Mouse (Mus musculus): ENCODE measurements around the gene Ugt1a8. TPM values are rescaled to one million over a fixed set of nuclear protein-coding genes. Genes with fewer than 3 reads are reported as not detected.
"Not testable (repeated sequence)": the region's sequence is repeated elsewhere in the genome, so short reads cannot be mapped to it uniquely, and the experiment has no call there.

Ugt1a8 gene
- total and polyA plus RNA-seq, 3 experiments = not detected

- TF ChIP-seq GATA1 (IDR thresholded peaks at IDR 0.05; ENCODE audit: borderline replicate concordance, low read length) (no peak), POLR2AphosphoS5 (IDR thresholded peaks at IDR 0.05; ENCODE audit: insufficient replicate concordance, low read depth, low read length) (no peak), CTCF (IDR thresholded peaks at IDR 0.05; ENCODE audit: low read depth, low read length) (no peak), TAL1 (conservative IDR thresholded peaks at IDR 0.05; ENCODE audit: low read depth, low read length) (no peak), GATA2 (IDR thresholded peaks at IDR 0.05; ENCODE audit: borderline replicate concordance, low read depth, low read length) (no peak)
Measured at GRCm38 (mm10) chr1:88158430-88158829, 70.8 kb downstream of the Ugt1a8 start.

GRCm38 (mm10) chr1:88165711-88166110 lies 78.1 kb downstream of the Ugt1a8 start, which contains the start of gene Ugt1a5:
Ugt1a5 (plus strand) TSS chr1:88166012.
- TF ChIP-seq POLR2AphosphoS5 (IDR thresholded peaks at IDR 0.05; ENCODE audit: insufficient replicate concordance, low read depth, low read length) (no peak), GATA1 (IDR thresholded peaks at IDR 0.05; ENCODE audit: borderline replicate concordance, low read length) (no peak), GATA2 (IDR thresholded peaks at IDR 0.05; ENCODE audit: borderline replicate concordance, low read depth, low read length) (no peak), TAL1 (conservative IDR thresholded peaks at IDR 0.05; ENCODE audit: low read depth, low read length) (no peak), CTCF (IDR thresholded peaks at IDR 0.05; ENCODE audit: low read depth, low read length) (no peak)
- DNase-seq (ENCODE audit: low spot score) (no peak), ATAC-seq (ENCODE audit: extremely low read depth, insufficient number of reproducible peaks, low FRiP score, poor library complexity, severe bottlenecking) (no peak)
- Histone ChIP-seq H3K4me1 (ENCODE audit: insufficient read depth, low read depth, low read length) (no peaks in the 10 kb centered on the region), H3K36me3 (replicated peaks) (no peaks in the 10 kb centered on the region), H3K27me3 (ENCODE audit: insufficient read depth, low read length) (peaks cover 2% of the 10 kb centered on the region; the same call in 1 of the 2 replicates), H3K4me3 (ENCODE audit: low read depth, low read length) (no peak within 1 kb of the TSS), H3K9me3 (replicated peaks) (0 out of 2 replicates have a peak, but pooled peaks cover under 1% of the 10 kb centered on the region)

More at GRCm38 (mm10) chr1:88158430-88158829, 70.8 kb downstream of the Ugt1a8 start:
- Histone ChIP-seq H3K36me3 (replicated peaks) (no peaks in the 10 kb centered on the region), H3K9me3 (replicated peaks) (no peaks in the 10 kb centered on the region), H3K27me3 (ENCODE audit: insufficient read depth, low read length) (0 out of 2 replicates have a peak, but pooled peaks cover 2% of the 10 kb centered on the region), H3K4me1 (ENCODE audit: insufficient read depth, low read depth, low read length) (no peaks in the 10 kb centered on the region; the same call in 1 of the 2 replicates), H3K4me3 (ENCODE audit: low read depth, low read length) (no peak overlapping the region)
- ATAC-seq (ENCODE audit: extremely low read depth, insufficient number of reproducible peaks, low FRiP score, poor library complexity, severe bottlenecking) (peak; percentile 45; the same call in 1 of the 2 replicates), DNase-seq (ENCODE audit: low spot score) (no peak)

DNA sequence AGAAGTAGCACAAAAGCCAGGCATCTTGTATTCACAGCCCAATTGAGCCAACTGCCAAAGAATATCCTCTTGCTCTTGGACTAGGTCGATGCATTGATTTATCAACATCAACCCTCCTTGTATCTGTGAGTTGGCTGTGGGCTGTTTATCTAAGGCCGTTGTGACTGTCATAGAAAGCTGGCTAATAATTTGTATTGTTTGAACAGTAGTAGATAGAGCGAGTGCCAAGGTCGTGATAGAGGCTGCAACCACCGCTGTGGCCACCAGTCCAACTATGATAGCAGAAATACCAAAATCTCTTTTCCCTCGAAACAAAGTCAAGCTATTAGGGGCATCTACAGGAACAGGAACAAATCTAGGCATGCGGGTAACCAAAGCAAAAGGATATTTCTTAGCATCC lies 84.6 kb downstream of the Ugt1a8 start:
- H3K4me3 ChIP-seq (ENCODE audit: low read depth, low read length); DNase-seq (ENCODE audit: low spot score); H3K4me1 ChIP-seq (ENCODE audit: insufficient read depth, low read depth, low read length); H3K36me3 ChIP-seq (replicated peaks); H3K27me3 ChIP-seq (ENCODE audit: insufficient read depth, low read length); ATAC-seq (ENCODE audit: extremely low read depth, insufficient number of reproducible peaks, low FRiP score, poor library complexity, severe bottlenecking): not testable (repeated sequence)
- H3K9me3 ChIP-seq (replicated peaks) = peaks cover 23% of the 10 kb centered on the region

- H3K9me3 ChIP-seq (replicated peaks) = peaks cover 16% of the 10 kb centered on the region
- H3K4me3 ChIP-seq (ENCODE audit: low read depth, low read length) = no peak overlapping the region
- H3K27me3 ChIP-seq (ENCODE audit: insufficient read depth, low read length) = no peaks in the 10 kb centered on the region
- no peak for TF ChIP-seq CTCF (IDR thresholded peaks at IDR 0.05; ENCODE audit: low read depth, low read length)
- no peak for TF ChIP-seq POLR2AphosphoS5 (IDR thresholded peaks at IDR 0.05; ENCODE audit: insufficient replicate concordance, low read depth, low read length)
- TF ChIP-seq GATA1 (IDR thresholded peaks at IDR 0.05; ENCODE audit: borderline replicate concordance, low read length) = no peak
- TF ChIP-seq TAL1 (conservative IDR thresholded peaks at IDR 0.05; ENCODE audit: low read depth, low read length) = no peak
- no peak for TF ChIP-seq GATA2 (IDR thresholded peaks at IDR 0.05; ENCODE audit: borderline replicate concordance, low read depth, low read length)
- no peaks in the 10 kb centered on the region for H3K4me1 ChIP-seq (ENCODE audit: insufficient read depth, low read depth, low read length)
- ATAC-seq (ENCODE audit: extremely low read depth, insufficient number of reproducible peaks, low FRiP score, poor library complexity, severe bottlenecking) = no peak
- H3K36me3 ChIP-seq (replicated peaks) = no peaks in the 10 kb centered on the region
- DNase-seq (ENCODE audit: low spot score) = no peak
Measured at GRCm38 (mm10) chr1:88179657-88180056, 92.0 kb downstream of the Ugt1a8 start.

GRCm38 (mm10) chr1:88186325-88186935 lies 98.8 kb downstream of the Ugt1a8 start:
- Histone ChIP-seq H3K9me3 (replicated peaks) (no peaks in the 10 kb centered on the region), H3K36me3 (replicated peaks) (no peaks in the 10 kb centered on the region), H3K27me3 (ENCODE audit: insufficient read depth, low read length) (no peaks in the 10 kb centered on the region), H3K4me3 (ENCODE audit: low read depth, low read length) (no peak overlapping the region), H3K4me1 (ENCODE audit: insufficient read depth, low read depth, low read length) (no peaks in the 10 kb centered on the region)
- TF ChIP-seq CTCF (IDR thresholded peaks at IDR 0.05; ENCODE audit: low read depth, low read length) (no peak), GATA1 (IDR thresholded peaks at IDR 0.05; ENCODE audit: borderline replicate concordance, low read length) (no peak), POLR2AphosphoS5 (IDR thresholded peaks at IDR 0.05; ENCODE audit: insufficient replicate concordance, low read depth, low read length) (no peak), GATA2 (IDR thresholded peaks at IDR 0.05; ENCODE audit: borderline replicate concordance, low read depth, low read length) (no peak)
- DNase-seq (ENCODE audit: low spot score) (no peak), ATAC-seq (ENCODE audit: extremely low read depth, insufficient number of reproducible peaks, low FRiP score, poor library complexity, severe bottlenecking) (no peak)

GRCm38 (mm10) chr1:88192136-88192535 lies 104.5 kb downstream of the Ugt1a8 start:
- TF ChIP-seq POLR2AphosphoS5 (IDR thresholded peaks at IDR 0.05; ENCODE audit: insufficient replicate concordance, low read depth, low read length) (no peak), GATA1 (IDR thresholded peaks at IDR 0.05; ENCODE audit: borderline replicate concordance, low read length) (no peak), GATA2 (IDR thresholded peaks at IDR 0.05; ENCODE audit: borderline replicate concordance, low read depth, low read length) (no peak), CTCF (IDR thresholded peaks at IDR 0.05; ENCODE audit: low read depth, low read length) (no peak), TAL1 (conservative IDR thresholded peaks at IDR 0.05; ENCODE audit: low read depth, low read length) (no peak)
- ATAC-seq (ENCODE audit: extremely low read depth, insufficient number of reproducible peaks, low FRiP score, poor library complexity, severe bottlenecking) = no peak
- H3K4me3 ChIP-seq (ENCODE audit: low read depth, low read length) = no peak overlapping the region

More at GRCm38 (mm10) chr1:88192136-88192535, 104.5 kb downstream of the Ugt1a8 start:
- Histone ChIP-seq H3K36me3 (replicated peaks) (no peaks in the 10 kb centered on the region), H3K4me1 (ENCODE audit: insufficient read depth, low read depth, low read length) (no peaks in the 10 kb centered on the region), H3K9me3 (replicated peaks) (no peaks in the 10 kb centered on the region), H3K27me3 (ENCODE audit: insufficient read depth, low read length) (no peaks in the 10 kb centered on the region)
- no peak for DNase-seq (ENCODE audit: low spot score)

Measured in G1E (cell line).